Mouse (Mus musculus): ENCODE results near the gene Lgals4.

The Lgals4 gene

DNA sequence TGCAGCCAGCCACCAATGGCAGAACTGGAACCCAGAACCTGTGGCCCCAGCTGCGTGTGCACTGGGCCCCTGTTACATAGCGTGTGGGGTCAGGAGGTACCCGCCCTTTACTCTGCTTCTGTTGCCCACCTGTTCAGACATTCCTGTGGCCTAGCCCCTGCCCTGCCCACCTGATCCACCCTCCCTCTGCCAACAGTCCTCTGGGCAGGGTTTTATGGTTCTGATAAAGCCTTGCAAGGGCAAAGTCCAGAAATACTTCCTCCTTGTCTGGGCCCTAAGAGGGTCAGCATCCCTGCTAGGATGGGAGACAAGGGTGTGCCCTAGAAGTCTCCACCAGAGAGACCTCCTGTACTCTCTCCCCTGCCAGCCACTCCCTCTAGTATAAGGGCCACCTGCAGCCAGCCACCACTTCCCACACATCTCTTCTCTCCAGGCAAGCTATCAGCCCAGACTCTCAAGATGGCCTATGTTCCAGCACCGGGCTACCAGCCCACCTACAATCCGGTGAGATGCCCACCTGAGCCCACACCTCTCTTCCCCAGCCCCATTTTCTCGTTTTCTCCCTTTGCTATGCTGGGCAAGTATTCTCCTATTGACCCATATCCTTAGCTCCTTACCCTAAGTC, at the start of gene Lgals4:
Gene Lgals4, plus strand, starts transcription at position 132 of the 625 bp plus-strand sequence.
- DNase-seq (ENCODE audit: low read depth, low spot score) = no peak

DNA sequence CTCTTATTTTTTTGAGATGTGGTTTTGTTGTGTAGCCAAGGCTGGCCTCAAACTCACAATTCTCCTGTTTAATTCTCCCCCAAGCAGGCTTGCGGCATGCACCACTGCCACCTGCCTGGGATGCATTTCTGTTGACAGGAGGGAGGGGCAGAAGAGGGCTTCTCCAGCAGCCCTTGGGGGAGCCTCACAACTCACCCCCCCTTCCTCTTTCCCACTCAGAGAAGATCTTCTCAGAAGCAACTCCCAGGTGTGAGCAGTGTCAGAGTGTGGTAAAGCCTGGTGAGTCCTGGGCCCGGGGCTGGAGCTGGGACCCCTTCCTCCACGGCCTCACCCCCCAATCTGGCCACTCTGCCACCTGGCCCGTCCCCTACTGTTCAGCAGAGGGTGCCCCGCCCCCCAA, 48.5 kb upstream of the Lgals4 start:
- no peak for DNase-seq (ENCODE audit: low read depth, low spot score)

DNA sequence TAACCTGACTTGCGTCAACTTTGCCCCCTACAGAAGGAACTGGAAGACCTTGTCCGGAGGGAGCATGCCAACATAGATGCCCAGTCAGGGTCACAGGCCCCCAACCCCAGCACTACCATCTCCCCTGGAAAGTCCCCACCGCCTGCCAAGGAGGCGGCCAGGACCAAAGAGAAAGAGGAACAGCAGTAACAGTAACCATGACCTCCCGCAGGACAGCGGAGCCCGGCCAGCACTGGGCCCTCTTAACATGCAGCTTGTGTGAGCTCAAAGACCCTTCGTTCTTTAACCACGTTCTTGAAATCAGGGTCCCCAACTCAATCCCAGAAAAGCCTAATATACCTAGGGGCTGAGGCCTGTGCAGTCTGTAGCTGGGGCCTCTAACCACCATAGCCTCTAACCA, 45.8 kb upstream of the Lgals4 start:
- DNase-seq (ENCODE audit: low read depth, low spot score) = no peak

DNA sequence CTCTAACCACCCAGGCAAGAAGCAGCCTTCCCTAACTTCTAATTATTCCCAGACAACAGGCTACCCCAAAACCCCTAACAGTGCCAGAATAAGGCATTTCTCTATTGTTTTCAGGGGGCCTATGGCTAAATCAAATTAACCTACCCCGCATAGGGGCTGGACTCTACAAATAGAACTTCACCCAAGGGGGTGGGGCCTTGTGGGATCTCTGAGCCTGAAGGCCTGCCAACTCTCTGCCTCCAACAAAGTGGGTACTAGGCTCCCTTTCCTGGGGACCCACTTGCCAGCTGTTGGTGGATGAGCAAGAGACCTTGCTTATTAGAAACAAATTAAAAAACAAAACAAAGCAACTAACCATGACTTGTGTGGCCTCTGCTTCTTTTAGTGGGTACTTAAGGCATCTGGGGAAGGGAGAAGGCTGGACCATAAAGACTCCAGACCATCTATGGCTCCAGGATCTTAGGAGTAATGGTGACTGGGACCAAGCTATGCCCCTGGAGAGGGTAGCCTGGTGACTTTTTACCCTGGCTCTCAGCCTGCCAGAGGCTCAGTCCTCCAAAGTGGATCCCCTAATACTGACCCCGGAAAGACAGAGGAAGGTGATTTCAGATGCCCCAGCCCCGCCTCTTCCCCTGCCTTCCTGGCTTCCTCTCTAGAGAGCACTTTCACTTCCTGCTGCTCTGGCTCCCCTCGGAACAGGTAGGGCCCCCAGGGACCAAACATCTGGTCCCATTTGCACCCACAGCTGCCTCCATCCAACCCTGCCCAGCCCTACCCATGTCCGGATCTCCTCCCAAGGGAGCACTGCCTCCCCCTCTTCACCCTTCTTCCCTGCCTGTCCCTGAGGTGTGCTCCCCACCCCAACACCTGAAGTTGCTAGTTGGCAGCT, 45.1 kb upstream of the Lgals4 start, which contains the start of gene Rinl:
Gene Rinl, plus strand, starts transcription at position 663 of the 889 bp plus-strand sequence.
- DNase-seq (ENCODE audit: low read depth, low spot score) = peak; percentile 71

DNA sequence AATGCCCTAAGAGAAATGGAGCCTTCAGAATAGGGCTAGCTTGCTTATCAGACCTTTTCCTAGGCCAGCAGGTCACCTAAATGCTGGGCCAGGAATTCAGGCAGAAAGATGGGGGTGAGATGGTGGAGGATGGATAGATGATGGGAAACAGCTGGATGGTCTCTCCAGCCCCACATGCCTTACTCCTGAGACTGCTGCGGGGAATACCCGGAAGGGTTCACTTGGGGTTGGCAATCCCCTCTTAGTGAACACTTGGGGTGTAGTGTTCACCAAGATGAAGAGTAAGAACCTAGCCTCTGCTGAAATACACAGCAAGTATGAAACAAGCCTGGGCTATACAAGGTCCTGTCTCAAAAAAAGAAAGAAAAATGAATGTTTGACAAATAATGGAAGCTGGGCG, 44.4 kb upstream of the Lgals4 start:
- DNase-seq (ENCODE audit: low read depth, low spot score) = no peak

DNA sequence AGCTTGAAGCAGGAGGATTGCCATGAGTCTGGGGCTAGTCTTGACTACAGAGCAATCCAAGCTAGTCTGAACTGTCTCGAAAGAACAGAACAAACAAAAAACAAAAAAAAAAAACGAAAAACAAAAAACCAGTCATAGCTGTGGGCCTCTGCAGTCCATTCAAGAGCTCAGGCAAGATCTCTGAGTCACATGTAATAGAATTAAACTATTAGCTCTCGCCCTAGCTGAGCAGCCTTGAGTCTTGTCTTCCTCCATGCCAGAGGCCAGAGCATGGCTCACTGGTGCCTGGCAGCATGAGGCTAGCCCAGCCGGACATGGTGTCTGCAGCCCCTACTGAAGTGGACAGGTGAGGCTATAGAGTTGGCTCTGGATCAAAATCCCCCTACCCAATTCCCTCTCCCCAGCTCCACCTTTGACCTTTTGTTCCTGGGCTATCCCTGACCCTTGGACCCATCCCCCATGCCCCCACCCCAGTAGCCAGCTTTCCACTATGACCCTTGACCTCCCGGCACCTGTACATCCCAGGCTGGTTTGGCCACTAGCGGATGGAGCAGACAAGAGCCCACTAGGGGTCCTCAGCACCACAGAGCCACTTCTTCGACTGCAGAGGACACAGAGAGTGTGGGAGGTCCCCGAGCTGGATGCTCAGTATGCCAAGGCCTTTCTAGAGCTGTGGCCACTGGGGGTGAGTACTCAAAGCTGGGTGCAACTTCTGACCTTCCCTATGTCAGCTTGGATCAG, 43.4 kb upstream of the Lgals4 start:
- DNase-seq (ENCODE audit: low read depth, low spot score) = peak; percentile 45

DNA sequence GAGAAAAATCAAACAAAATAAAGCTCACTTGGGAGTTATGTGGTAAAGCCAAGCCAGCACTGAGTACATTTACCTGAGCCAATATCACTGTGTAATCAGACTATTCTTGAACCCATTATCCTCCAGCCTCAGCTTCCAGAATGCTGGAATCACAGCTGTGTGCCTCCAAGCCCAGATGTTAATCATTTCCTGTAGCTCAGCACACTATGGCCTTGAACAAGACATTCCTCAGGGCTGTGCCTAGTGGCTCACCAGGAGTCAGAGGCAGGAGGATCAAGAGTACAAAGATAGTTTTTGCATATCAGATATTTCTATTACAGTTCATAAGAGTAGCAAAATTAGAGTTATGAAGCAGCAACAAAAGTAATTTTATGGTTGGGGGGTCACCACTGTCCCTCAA, 41.9 kb upstream of the Lgals4 start:
- no peak for DNase-seq (ENCODE audit: low read depth, low spot score)

DNA sequence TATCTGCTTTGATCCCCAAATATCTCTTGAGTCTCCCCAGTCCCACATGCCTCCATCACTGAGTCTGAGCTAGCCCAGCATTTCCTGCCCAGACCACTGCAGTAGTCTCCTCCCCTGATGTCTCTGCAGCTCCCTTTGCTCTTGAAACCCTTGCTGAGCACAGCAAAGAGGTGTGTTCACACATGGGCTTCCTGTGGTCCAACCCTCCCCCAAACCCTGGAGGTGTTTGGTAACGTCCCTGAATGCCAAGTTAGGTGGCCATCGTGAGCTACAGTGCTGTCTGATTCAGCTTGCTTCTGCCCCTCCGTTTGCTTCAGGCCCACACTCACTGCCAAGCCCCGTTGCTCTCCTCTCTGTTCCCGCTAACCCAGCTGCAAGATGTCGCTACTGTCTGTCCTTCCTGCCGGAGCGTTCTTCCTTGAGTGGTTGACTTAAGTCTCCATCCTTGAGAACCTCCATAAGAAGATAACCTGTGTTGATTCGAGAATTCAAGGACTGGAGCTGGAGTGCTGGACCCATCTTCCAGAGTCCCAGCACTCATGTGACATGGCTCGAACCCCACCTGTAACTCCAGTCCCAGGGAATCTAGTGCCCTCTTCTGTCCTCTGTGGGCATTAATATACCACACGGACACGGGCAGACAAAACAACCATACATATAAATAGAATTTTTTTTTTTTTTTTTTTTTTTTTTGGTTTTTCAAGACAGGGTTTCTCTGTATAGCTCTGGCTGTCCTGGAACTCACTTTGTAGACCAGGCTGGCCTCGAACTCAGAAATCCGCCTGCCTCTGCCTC, 41.1 kb upstream of the Lgals4 start:
- DNase-seq (ENCODE audit: low read depth, low spot score) = peak; percentile 75

DNA sequence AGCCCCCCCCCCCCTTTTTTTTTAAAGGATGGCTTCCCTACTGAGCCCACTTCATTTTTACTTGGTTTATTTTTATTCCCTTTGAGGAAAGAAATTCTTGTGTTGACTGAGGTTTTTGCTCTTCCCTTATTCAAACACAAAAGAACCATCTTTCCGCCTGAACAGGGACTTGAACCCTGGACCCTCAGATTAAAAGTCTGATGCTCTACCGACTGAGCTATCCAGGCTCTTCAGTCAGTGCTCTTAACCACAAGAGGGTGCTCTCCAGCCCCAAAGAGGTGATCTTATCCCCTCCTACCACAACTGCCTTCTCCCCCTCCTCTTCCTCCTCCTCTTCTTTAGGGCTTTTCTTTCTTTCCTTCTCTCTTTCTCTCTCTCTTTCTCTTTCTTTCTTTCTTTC, 39.8 kb upstream of the Lgals4 start:
- DNase-seq (ENCODE audit: low read depth, low spot score) = peak; percentile 68

DNA sequence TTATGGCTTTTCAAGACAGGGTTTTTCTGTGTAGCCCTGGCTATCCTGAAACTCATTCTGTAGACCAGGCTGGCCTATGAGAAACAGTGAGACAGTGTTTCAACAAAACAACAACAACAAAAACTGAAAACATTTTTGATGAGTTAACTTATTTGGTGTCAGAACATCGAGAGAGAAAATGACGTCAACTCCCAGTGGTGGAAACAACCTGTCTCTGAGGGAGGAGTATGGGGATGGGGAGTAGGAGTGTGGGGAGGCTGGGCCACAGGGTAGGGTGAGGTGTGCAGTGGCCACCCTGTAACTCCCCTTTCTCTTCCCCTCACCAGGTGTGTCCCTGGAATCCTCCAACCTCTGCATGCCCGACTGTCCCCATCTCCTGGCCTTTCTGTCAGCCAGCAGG, 39.2 kb upstream of the Lgals4 start:
- peak; percentile 64 for DNase-seq (ENCODE audit: low read depth, low spot score)

DNA sequence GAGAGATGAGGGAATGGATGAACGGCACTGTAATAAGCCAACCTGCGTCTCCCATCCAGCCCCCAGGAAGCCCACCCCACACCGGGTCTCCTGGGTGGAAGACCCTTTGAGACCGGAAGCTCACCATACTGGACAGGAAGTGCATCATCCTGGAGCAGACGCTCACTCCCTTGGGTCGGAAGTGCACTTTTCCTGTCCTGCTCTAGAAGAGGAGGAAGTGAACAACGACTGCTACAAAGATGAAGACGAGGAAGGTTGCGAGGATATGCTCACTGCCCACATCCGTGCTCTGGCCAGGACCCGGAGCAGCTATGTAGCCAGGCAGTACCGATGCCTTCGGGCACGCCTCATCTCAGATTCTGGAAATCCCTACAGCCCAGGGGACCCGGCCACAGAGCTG, 37.8 kb upstream of the Lgals4 start:
- peak; percentile 41 for DNase-seq (ENCODE audit: low read depth, low spot score)

DNA sequence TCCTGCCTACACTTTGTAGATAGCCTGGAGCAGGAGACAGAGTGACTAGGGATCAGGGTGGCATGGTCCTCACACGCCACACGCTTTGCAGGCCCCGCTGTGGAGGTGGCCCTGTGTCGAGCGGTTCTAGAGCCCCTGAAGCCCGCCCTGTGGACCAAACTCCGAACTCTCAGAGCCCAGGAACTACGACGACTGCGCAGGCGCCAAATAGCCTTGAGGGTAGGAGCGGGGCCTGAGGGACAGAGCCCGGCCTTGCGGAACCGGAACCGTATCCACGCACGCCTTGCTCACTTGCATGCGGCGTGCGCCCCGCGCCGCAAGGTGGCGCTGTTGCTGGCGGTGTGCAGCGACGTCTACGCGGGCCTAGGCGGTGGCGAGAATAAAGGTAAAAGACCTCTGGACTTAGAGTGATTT, 37.1 kb upstream of the Lgals4 start:
- peak; percentile 90 for DNase-seq (ENCODE audit: low read depth, low spot score)

DNA sequence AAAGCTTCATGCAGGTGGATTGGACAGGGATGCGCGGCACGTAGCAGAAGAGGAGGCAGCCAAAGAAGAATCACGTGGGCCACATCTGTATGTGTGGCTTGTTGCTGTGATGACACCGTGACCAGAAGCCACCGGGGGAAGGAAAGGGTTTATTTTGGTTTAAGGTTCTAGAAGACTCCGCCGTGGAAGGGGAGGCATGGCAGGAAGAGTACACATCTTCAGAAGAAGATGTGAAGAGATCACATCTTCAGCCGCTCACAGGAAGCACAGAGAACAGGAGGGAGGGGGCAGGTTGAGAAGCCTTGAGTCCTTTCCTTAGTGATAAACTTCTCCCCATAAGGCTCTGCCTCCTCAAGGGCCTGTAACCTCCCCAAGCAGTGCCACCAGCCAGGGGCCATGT, 33.7 kb upstream of the Lgals4 start:
- peak; percentile 72 for DNase-seq (ENCODE audit: low read depth, low spot score)

DNA sequence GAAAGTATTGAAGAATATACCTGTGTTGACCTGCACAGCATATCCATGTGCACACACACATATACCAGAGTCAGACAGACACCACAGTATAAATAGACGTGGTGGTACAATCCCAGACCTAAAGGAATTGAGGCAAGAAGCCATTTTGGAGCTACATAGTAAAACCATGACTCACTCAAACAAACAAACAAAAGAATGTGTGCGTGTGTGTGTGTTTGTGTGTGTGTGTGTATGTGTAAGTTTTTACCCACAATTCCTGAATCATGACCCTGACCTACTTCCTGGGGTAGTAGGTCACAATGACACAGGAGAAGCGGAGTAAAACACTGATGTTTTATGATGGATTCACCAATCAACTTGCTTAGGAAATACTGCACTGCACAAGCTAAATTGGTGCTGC, 32.2 kb upstream of the Lgals4 start:
- DNase-seq (ENCODE audit: low read depth, low spot score) = no peak

DNA sequence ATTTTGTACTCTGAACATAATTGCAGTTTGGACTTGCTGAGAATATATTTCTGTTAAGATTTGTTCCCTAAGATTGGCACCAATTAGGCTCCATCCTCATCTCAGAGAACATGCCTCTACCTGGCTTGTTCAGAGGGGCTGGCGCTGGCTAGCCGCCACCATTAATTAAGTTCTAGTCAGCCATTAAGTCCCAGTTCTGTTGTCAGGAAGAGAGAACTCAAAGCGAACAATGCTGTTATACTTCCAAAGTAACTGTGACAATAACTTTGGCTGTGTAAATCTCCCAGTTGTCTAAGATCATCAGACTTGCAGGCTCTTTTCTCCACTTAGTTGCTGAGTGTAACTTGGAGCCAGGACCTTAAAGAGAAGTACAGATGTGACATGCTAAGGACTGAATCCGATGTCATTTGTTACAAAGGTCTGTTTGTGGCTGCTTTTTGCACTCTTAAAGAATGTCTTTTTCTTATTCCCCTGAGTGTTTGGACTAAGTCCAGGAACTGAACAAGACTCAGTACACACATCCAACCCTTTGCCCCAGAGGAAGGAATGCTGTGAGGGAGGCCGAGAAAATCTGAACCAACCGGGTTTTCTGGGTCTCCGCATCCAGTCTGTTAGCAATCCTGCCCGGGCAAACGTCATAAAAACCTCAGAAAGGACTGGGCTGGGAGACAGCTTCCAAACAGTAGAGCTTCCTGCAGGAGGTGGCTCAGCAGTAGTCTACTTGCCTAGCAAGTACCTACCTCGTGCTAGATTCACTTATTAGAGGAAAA, 31.6 kb upstream of the Lgals4 start:
- no peak for DNase-seq (ENCODE audit: low read depth, low spot score)

DNA sequence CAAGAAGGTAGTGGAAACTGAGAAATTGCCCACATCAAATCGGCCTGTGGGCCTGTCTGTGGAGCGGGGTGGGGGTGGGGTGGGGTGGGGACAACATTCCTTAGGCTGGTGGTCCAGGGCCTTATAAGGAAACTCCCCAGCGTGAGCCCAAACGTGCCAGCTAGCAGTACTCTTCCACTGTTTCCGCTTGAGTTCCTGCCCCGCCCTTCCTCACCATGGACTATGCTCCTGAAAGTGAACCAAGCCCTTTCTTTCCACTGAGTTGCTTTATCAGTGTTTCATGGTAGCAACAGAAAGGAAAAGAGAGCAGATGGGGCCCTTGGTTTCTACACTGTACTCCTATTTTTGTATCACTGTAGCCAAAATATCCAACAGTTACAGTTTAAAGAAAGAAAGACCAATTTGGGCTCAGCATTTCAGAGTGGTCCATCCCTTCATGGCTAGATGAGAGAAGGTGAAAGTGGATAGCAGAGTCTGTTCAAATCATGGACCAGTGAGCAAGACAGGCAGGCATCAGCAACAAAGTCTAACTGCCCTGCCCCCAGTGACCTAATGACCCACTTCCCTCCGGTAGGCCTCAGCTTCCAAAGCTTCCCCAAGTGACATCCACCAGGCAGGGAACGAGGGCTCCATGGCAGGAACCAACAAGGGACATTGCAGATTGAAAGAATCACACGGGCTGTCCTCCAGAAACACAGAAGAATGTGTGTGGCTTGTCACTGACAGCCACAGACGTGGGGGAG, 30.6 kb upstream of the Lgals4 start:
- no peak for DNase-seq (ENCODE audit: low read depth, low spot score)

DNA sequence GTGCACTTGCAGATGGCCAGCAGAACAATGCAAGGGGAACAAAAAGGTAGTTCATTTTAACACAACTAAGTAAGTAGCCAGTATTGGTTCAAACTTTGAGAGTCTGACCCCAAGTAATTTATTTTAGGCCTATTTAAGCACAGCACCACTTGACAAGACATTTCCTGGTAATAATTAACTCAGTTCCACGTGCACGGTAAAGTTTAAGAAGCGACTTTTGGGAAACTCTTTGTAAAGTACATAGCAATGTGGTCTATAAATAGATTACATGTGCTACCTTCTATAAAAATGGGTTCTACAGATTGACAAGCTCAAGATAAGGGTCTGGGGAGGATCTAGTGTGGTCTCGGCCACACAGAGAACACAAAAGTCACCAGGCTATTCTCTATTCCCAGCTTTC, 29.9 kb upstream of the Lgals4 start:
- DNase-seq (ENCODE audit: low read depth, low spot score) = no peak

DNA sequence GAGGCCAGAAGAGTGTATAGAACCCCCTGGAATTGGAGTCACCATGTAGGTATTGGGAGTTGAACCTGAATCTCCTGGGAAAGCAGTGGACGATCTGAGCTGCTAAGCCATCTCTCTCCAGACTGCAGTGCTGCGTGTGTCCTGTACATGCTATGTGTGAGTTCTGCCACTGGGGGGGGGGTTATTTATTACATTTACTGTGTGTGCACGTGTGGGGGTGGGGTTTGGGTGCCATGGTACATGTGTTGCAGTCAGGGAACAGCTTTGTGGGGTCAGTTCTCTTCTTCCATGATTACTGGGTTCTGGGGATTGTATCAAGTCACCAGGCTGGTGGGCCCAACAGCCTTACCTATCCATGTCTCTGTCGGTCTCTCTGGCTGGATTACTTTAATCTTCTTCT, 26.8 kb upstream of the Lgals4 start:
- peak; percentile 77 for DNase-seq (ENCODE audit: low read depth, low spot score)

DNA sequence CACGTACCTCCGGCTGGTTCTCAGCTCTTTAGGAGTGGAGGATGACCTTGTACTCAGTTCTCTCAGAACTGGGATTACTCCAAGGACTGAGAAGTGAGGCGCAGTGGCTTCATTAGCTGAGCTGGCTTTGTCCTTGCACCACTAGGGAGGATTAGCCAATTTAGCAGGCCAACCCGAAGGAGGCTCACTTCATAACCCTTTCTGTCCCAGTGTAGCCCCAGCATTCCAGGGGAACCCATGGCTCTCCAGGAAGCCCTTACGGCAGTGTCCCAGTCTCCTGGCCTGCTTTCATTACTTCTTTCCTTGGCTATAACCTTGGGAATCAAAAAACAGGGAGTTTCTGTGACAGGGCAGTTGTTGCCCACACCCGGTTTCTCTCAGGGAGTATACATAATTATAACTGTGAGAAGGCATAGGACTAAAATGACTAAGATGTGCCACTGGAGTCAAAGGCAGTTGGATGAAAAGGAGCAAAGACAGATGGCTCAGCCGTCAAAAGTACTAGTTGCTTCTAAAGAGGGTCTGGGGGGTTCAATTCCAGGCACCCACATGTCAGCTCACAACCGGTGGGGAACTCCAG, 25.9 kb upstream of the Lgals4 start:
- DNase-seq (ENCODE audit: low read depth, low spot score) = no peak

All from CD4-positive, CD25-positive, alpha-beta regulatory T cell, adult 2 months (primary cell).